Mouse (Mus musculus) ES-E14 (cell line): ENCODE measurements around the gene Fmo3. TPM values are rescaled to one million over a fixed set of nuclear protein-coding genes. Genes with fewer than 3 reads are reported as not detected.

Experiments used
- DNase-seq: peaks from one replicate; pipeline ENCODE4 v3.0.0-alpha.2; 2013; ENCODE audit warnings: low read depth, low spot score
- H3K27ac ChIP-seq: 2 replicates; pipeline ENCODE4 v1.5.1; 2012; ENCODE audit warnings: low read depth, mild to moderate bottlenecking, low read length, moderate library complexity, mixed read lengths; ENCODE audit not compliant: poor library complexity, insufficient read depth, severe bottlenecking
- H3K36me3 ChIP-seq: 2 replicates; pipeline ENCODE4 v1.6.1; 2012; ENCODE audit warnings: mild to moderate bottlenecking, low read length, moderate library complexity, mixed read lengths; ENCODE audit not compliant: control insufficient read depth, poor library complexity, insufficient read depth, severe bottlenecking
- H3K4me1 ChIP-seq, 2 experiments: fragments of 150-350 bp in 1 of 2; sonication (generic) in 1 of 2; 2 replicates each; pipeline ENCODE4 v1.6.1; 2012; ENCODE audit warnings: low read length in 2 of 2, mild to moderate bottlenecking in 1 of 2, mixed read lengths in 1 of 2; ENCODE audit not compliant: control insufficient read depth in 2 of 2, insufficient read depth in 2 of 2, poor library complexity in 1 of 2
- H3K4me3 ChIP-seq, 2 experiments: fragments of 150-350 bp in 1 of 2; sonication (generic) in 1 of 2; 2 replicates each; pipeline ENCODE4 v1.5.1; 2012; ENCODE audit warnings: low read length in 2 of 2, low read depth in 1 of 2, mild to moderate bottlenecking in 1 of 2, mixed read lengths in 1 of 2; ENCODE audit not compliant: insufficient read depth in 1 of 2, poor library complexity in 1 of 2, severe bottlenecking in 1 of 2
- H3K9ac ChIP-seq: 2 replicates; pipeline ENCODE4 v1.6.1; 2012; ENCODE audit warnings: low read depth, mild to moderate bottlenecking, low read length, mixed read lengths; ENCODE audit not compliant: poor library complexity, insufficient read depth, severe bottlenecking
- H3K9me3 ChIP-seq: fragments of 150-350 bp; sonication (generic); 2 replicates; pipeline ENCODE4 v1.6.1; 2012; ENCODE audit warnings: low read depth, mild to moderate bottlenecking, low read length; ENCODE audit not compliant: control insufficient read depth, insufficient read depth
- CHD2 ChIP-seq: IDR thresholded peaks from 2 replicates; pipeline ENCODE4 v1.6.1; 2014; ENCODE audit warnings: mild to moderate bottlenecking, low read depth, low read length, inconsistent platforms
- HCFC1 ChIP-seq: IDR thresholded peaks from 2 replicates; pipeline ENCODE4 v1.6.1; 2012; ENCODE audit warnings: low read length, inconsistent platforms, borderline replicate concordance; ENCODE audit not compliant: insufficient read depth
- MAFK ChIP-seq: IDR thresholded peaks from 2 replicates; pipeline ENCODE4 v1.6.1; 2014; ENCODE audit warnings: mild to moderate bottlenecking, low read depth, low read length, inconsistent platforms; ENCODE audit not compliant: insufficient read depth
- ZC3H11A ChIP-seq: IDR thresholded peaks from 2 replicates; pipeline ENCODE4 v1.6.1; 2012; ENCODE audit warnings: low read depth, mild to moderate bottlenecking, inconsistent platforms, low read length, borderline replicate concordance
- ZNF384 ChIP-seq: IDR thresholded peaks from 2 replicates; pipeline ENCODE4 v1.6.1; 2012; ENCODE audit warnings: low read depth, low read length, inconsistent platforms
- in situ Hi-C, 2 experiments: fragments of 600-800 bp; cut with MboI; formaldehyde crosslinking; loops; one replicate each; pipeline ENCODE4 v1.15.1; 2025; ENCODE audit warnings: low sequenced_read_pairs in 2 of 2, inconsistent platforms in 1 of 2; ENCODE audit not compliant: unreplicated experiment in 2 of 2
- total RNA-seq: library from RNA; depleted of rRNA; stranded (reverse); fragments of 300-350 nt; gene quantifications from 2 replicates; pipeline ENCODE4 v1.2.3, GENCODE M21; 2012

The Fmo3 gene
- total RNA-seq, 1 experiment: not detected

DNA sequence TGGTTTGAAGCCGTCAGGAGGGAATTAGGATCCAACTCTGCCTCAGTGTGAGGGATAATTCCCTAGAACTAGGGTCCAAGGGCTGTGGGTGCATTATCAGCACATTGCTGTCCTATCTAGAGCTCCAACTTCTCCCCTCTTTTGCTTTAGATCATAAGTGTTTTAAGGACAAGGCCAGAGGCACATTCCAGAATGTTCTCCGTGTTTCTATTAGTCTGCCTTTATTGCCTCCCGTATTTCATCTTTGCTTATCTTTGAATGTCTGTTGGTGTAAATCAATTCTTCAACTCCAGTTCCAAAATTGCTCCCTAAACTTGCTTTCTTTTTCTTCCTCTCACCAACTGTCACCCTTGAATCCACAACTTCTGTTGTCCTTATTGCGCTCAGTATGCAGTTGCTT, 51.9 kb downstream of the Fmo3 start:
- Histone ChIP-seq H3K9me3 (no peaks in the 10 kb centered on the region), H3K4me1 (no peaks in the 10 kb centered on the region), H3K4me3 (no peak overlapping the region), H3K9ac (no peak overlapping the region), H3K27ac (no peak overlapping the region), H3K36me3 (no peaks in the 10 kb centered on the region)
- in situ Hi-C loops: no loop called here
- no peak for DNase-seq
- TF ChIP-seq CHD2: no peak
- no peak for TF ChIP-seq HCFC1
- no peak for TF ChIP-seq ZNF384
- no peak for TF ChIP-seq MAFK
- TF ChIP-seq ZC3H11A: no peak

DNA sequence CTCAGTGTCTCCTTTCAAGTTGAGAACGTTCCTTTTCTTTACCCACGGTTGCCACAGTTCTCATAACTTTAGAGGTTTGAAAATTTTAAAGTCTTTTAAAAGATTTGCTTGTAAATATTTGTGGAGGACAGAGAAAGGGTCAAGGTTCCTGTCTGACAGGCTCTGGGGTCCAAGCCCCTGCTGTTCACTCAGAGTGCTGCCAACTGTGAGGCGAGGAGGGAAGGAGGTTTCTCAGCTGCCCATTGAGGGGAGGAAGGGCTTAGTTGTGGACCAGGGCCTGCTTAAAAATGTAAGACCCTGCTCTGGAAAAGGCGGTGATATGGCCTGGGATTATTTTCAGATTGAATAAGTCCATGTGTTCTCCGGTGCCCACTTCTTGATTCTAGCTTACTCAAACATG, 52.4 kb downstream of the Fmo3 start:
- no peaks in the 10 kb centered on the region for H3K9me3 ChIP-seq
- no peak overlapping the region for H3K9ac ChIP-seq
- in situ Hi-C loops: no loop called here
- no peak for DNase-seq
- H3K36me3 ChIP-seq: no peaks in the 10 kb centered on the region
- no peak overlapping the region for H3K4me3 ChIP-seq
- TF ChIP-seq ZC3H11A: no peak
- TF ChIP-seq MAFK: no peak
- TF ChIP-seq HCFC1: no peak
- TF ChIP-seq CHD2: no peak
- no peak for TF ChIP-seq ZNF384
- no peak overlapping the region for H3K27ac ChIP-seq
- no peaks in the 10 kb centered on the region for H3K4me1 ChIP-seq

DNA sequence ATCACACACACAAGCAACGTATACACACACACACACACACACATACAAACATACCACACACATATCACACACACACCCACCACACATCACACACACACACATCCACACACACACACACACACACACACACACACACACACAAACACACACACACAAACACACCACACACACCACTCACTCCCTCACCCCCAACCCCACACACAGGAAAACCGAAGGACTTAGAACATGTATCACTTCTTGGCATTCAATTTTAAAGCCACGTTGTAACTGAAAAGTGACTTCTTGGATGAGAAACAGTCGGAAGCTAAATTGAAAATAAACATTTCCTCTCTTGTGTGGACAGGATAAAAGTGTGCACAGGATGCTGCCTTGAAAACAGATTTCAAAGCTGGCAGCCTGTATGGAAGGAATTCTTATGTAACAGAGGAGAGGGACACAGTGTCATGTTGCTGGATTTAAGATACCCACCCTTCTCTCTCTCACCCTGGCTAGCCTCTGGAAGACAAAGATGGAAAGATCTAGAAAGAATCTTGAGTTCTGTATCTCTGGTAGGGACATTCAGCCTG, 52.9 kb downstream of the Fmo3 start:
- H3K9ac ChIP-seq: no peak overlapping the region
- H3K4me1 ChIP-seq: no peaks in the 10 kb centered on the region
- DNase-seq: no peak
- TF ChIP-seq CHD2 (no peak), HCFC1 (no peak), MAFK (no peak), ZC3H11A (no peak), ZNF384 (no peak)
- in situ Hi-C loops: no loop called here
- H3K36me3 ChIP-seq: no peaks in the 10 kb centered on the region
- H3K4me3 ChIP-seq: no peak overlapping the region
- H3K27ac ChIP-seq: no peak overlapping the region
- H3K9me3 ChIP-seq: no peaks in the 10 kb centered on the region

DNA sequence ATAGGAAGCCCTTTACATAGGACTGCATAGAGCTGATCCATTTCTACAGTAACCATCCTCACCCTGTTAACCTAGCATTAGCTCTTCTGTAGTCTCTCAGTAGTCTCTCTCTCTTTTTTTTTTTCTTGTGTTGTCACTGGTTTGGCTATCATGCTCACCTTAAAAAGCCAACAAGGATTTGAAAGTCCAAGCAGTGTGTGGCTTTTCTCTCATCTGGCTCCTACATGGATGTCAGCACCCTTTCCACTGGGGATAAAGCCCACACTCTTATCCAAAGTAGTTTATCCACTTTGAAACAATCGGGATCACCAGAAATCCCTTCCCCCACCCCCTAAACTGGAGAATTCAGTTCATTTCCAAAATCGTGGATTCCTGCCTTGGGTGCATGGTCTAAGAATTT, 53.7 kb downstream of the Fmo3 start:
- Histone ChIP-seq H3K27ac (no peak overlapping the region), H3K4me1 (no peaks in the 10 kb centered on the region), H3K4me3 (no peak overlapping the region), H3K36me3 (no peaks in the 10 kb centered on the region), H3K9ac (no peak overlapping the region), H3K9me3 (no peaks in the 10 kb centered on the region)
- DNase-seq: no peak
- TF ChIP-seq ZNF384: no peak
- no peak for TF ChIP-seq MAFK
- no peak for TF ChIP-seq ZC3H11A
- no peak for TF ChIP-seq CHD2
- TF ChIP-seq HCFC1: no peak
- in situ Hi-C loops: no loop called here

DNA sequence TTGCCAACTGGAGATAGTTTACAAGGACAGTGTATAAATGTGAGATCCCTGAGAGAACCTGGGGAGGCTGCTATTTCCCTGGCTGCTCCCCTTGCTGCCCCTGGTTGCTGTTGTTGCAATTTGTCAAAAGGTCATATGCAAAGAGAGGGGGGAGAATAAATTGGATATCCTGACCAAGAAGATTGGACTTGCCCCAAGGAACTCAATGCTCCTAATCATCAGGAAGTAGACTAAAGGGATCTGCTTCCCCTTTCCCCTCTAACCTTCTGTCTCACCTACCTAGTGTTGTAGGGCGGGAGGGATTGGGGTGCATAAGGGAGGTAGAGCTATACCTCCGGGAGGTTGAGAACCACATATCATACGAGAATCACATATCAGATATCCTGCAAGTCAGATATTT, 55.2 kb downstream of the Fmo3 start:
- no peaks in the 10 kb centered on the region for H3K36me3 ChIP-seq
- no peaks in the 10 kb centered on the region for H3K9me3 ChIP-seq
- H3K27ac ChIP-seq: no peak overlapping the region
- no peak overlapping the region for H3K4me3 ChIP-seq
- no peak overlapping the region for H3K9ac ChIP-seq
- H3K4me1 ChIP-seq: no peaks in the 10 kb centered on the region
- no peak for TF ChIP-seq HCFC1
- no peak for TF ChIP-seq MAFK
- TF ChIP-seq CHD2: no peak
- no peak for TF ChIP-seq ZC3H11A
- TF ChIP-seq ZNF384: no peak
- no peak for DNase-seq
- in situ Hi-C loops: no loop called here
